Mouse (Mus musculus) erythroblast, embryonic 14.5 days (primary cell): Measurements from ENCODE around the gene Kcnt1.

Experiments
- GATA1 ChIP-seq: IDR thresholded peaks from 2 replicates; pipeline ENCODE4 v1.6.1; 2012; ENCODE audit warnings: low read length, inconsistent platforms, mixed read lengths
- TAL1 ChIP-seq: IDR thresholded peaks from 3 replicates; pipeline ENCODE4 v1.6.1; 2012; ENCODE audit warnings: low read length, inconsistent platforms, mixed read lengths

DNA sequence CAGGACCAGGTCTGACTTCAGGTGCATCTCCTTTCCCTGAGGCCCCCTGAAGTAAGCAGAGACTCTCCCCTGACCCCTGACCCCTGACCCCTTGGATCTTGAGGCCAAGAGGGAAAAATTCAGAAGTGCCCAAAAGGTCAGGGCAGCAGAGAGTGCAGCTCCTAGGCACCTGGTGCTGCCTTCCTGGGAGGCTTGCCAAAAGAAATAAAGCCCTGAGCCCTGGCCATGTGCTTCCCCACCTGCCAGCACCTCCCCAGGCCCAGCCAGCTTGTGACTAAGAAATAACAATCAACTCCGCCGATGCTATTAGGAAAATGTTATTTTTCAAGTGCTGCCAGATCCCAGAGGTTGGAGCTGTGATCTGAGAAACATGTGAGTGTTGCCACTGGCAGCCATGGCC, 1.5 kb upstream of the Kcnt1 start:
- TF ChIP-seq GATA1, result no peak
- TF ChIP-seq TAL1, result no peak
